Mouse (Mus musculus): ENCODE results near the gene Sestd1. TPM values are rescaled to one million over a fixed set of nuclear protein-coding genes. Genes with fewer than 3 reads are reported as not detected.

Sestd1 gene
- polyA plus RNA-seq, 1 experiment from 2014 or later = 11.6 TPM

- no peaks in the 10 kb centered on the region for H3K27me3 ChIP-seq (replicated peaks; ENCODE audit: control insufficient read depth, insufficient read depth, low read length)
- H3K4me3 ChIP-seq (ENCODE audit: low read length) = no peak overlapping the region
- no peak overlapping the region for H3K9ac ChIP-seq (ENCODE audit: low read depth, low read length)
- 86% methylated on average over 13 of the region's 13 CpGs for WGBS
- no peak overlapping the region for H3K27ac ChIP-seq (ENCODE audit: low read length)
- no peak for ATAC-seq
- no peaks in the 10 kb centered on the region for H3K9me3 ChIP-seq (ENCODE audit: control insufficient read depth, low read length)
- peaks cover 10% of the 10 kb centered on the region; the same call in 1 of the 2 replicates for H3K4me1 ChIP-seq (ENCODE audit: control insufficient read depth, insufficient read depth, low read length)
- no peak overlapping the region for H3K4me2 ChIP-seq (ENCODE audit: low read depth, low read length)
- no peaks in the 10 kb centered on the region for H3K36me3 ChIP-seq (ENCODE audit: control insufficient read depth, insufficient read depth, low read length)
These were observed 112.2 kb downstream of the Sestd1 start for GRCm38 (mm10) chr2:77168081-77168685.

DNA sequence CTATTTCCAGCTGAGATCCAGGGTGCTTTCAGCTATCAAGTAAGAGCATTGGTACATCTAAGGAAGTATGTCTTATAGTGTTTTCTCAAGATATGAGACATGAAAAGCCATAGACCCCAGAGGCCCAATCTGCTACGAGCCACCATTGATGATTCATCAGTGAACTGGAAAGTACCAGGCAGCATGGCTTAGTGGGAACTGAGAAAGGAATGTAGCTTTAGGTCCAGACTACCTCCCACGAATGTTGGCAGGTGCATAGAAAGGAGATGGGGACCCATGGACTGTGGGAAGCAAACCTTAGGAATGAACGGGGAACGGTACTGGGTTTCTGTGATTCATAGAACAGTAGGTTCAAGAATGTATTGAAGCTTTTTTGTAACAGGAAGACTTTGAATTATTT is 114.0 kb downstream of the Sestd1 start:
- Histone ChIP-seq H3K27me3 (replicated peaks; ENCODE audit: control insufficient read depth, insufficient read depth, low read length) (no peaks in the 10 kb centered on the region), H3K4me2 (ENCODE audit: low read depth, low read length) (no peak overlapping the region), H3K36me3 (ENCODE audit: control insufficient read depth, insufficient read depth, low read length) (no peaks in the 10 kb centered on the region), H3K27ac (ENCODE audit: low read length) (no peak overlapping the region), H3K4me1 (ENCODE audit: control insufficient read depth, insufficient read depth, low read length) (peaks cover 4% of the 10 kb centered on the region; the same call in 1 of the 2 replicates), H3K9ac (ENCODE audit: low read depth, low read length) (no peak overlapping the region), H3K4me3 (ENCODE audit: low read length) (no peak overlapping the region), H3K9me3 (ENCODE audit: control insufficient read depth, low read length) (no peaks in the 10 kb centered on the region)
- ATAC-seq = no peak
- WGBS = 83% methylated on average over 4 of the region's 4 CpGs

GRCm38 (mm10) chr2:77164662-77165061 is 115.7 kb downstream of the Sestd1 start:
- 90% methylated on average over 3 of the region's 3 CpGs for WGBS
- H3K36me3 ChIP-seq (ENCODE audit: control insufficient read depth, insufficient read depth, low read length) = no peaks in the 10 kb centered on the region
- H3K4me2 ChIP-seq (ENCODE audit: low read depth, low read length) = no peak overlapping the region
- H3K4me3 ChIP-seq (ENCODE audit: low read length) = no peak overlapping the region
- no peaks in the 10 kb centered on the region for H3K27me3 ChIP-seq (replicated peaks; ENCODE audit: control insufficient read depth, insufficient read depth, low read length)
- H3K27ac ChIP-seq (ENCODE audit: low read length) = no peak overlapping the region
- no peak for ATAC-seq
- no peaks in the 10 kb centered on the region for H3K9me3 ChIP-seq (ENCODE audit: control insufficient read depth, low read length)
- H3K4me1 ChIP-seq (ENCODE audit: control insufficient read depth, insufficient read depth, low read length) = no peaks in the 10 kb centered on the region
- no peak overlapping the region for H3K9ac ChIP-seq (ENCODE audit: low read depth, low read length)

- Histone ChIP-seq H3K4me2 (ENCODE audit: low read depth, low read length) (no peak overlapping the region), H3K9ac (ENCODE audit: low read depth, low read length) (no peak overlapping the region), H3K9me3 (ENCODE audit: control insufficient read depth, low read length) (no peaks in the 10 kb centered on the region), H3K27me3 (replicated peaks; ENCODE audit: control insufficient read depth, insufficient read depth, low read length) (no peaks in the 10 kb centered on the region), H3K36me3 (ENCODE audit: control insufficient read depth, insufficient read depth, low read length) (no peaks in the 10 kb centered on the region), H3K4me3 (ENCODE audit: low read length) (no peak overlapping the region), H3K27ac (ENCODE audit: low read length) (no peak overlapping the region), H3K4me1 (ENCODE audit: control insufficient read depth, insufficient read depth, low read length) (no peaks in the 10 kb centered on the region)
- WGBS = 73% methylated on average over 3 of the region's 3 CpGs
- no peak for ATAC-seq
These were observed 117.0 kb downstream of the Sestd1 start for GRCm38 (mm10) chr2:77163381-77163780.

DNA sequence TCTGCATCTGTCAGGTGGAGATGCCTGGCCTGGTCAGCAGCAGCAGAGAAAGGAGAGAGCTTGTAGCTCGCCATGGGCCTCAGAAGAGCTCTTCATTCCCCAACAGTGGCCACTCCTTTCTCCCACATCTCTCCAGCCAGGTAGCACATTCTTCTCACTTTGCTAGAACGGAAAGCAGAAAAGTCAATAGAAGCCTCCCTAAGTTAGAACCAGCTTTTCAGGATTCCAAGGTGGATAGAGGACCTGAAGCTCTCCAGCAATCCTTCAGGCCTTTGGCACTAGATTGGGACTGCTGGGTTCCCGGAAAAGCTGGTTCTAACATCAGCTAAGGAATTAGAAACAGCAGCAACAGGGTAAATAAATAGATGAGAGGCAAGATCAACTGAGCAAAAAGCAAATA is 118.3 kb downstream of the Sestd1 start:
- no peak overlapping the region for H3K9ac ChIP-seq (ENCODE audit: low read depth, low read length)
- H3K4me2 ChIP-seq (ENCODE audit: low read depth, low read length) = no peak overlapping the region
- H3K27ac ChIP-seq (ENCODE audit: low read length) = no peak overlapping the region
- H3K4me3 ChIP-seq (ENCODE audit: low read length) = no peak overlapping the region
- H3K36me3 ChIP-seq (ENCODE audit: control insufficient read depth, insufficient read depth, low read length) = no peaks in the 10 kb centered on the region
- WGBS = 58% methylated on average over 3 of the region's 3 CpGs
- H3K9me3 ChIP-seq (ENCODE audit: control insufficient read depth, low read length) = no peaks in the 10 kb centered on the region
- H3K27me3 ChIP-seq (replicated peaks; ENCODE audit: control insufficient read depth, insufficient read depth, low read length) = no peaks in the 10 kb centered on the region
- no peak for ATAC-seq
- H3K4me1 ChIP-seq (ENCODE audit: control insufficient read depth, insufficient read depth, low read length) = no peaks in the 10 kb centered on the region

GRCm38 (mm10) chr2:77157546-77157945 is 122.8 kb downstream of the Sestd1 start:
- no peak overlapping the region for H3K4me2 ChIP-seq (ENCODE audit: low read depth, low read length)
- 90% methylated on average over 4 of the region's 4 CpGs for WGBS
- no peak overlapping the region for H3K9ac ChIP-seq (ENCODE audit: low read depth, low read length)
- no peaks in the 10 kb centered on the region for H3K36me3 ChIP-seq (ENCODE audit: control insufficient read depth, insufficient read depth, low read length)
- H3K4me3 ChIP-seq (ENCODE audit: low read length) = no peak overlapping the region
- H3K27me3 ChIP-seq (replicated peaks; ENCODE audit: control insufficient read depth, insufficient read depth, low read length) = no peaks in the 10 kb centered on the region
- no peak overlapping the region for H3K27ac ChIP-seq (ENCODE audit: low read length)
- no peak for ATAC-seq
- H3K9me3 ChIP-seq (ENCODE audit: control insufficient read depth, low read length) = no peaks in the 10 kb centered on the region
- H3K4me1 ChIP-seq (ENCODE audit: control insufficient read depth, insufficient read depth, low read length) = no peaks in the 10 kb centered on the region

GRCm38 (mm10) chr2:77154080-77154479 is 126.3 kb downstream of the Sestd1 start:
- no peak for ATAC-seq
- no peak overlapping the region for H3K9ac ChIP-seq (ENCODE audit: low read depth, low read length)
- WGBS = 51% methylated on average over 4 of the region's 4 CpGs

DNA sequence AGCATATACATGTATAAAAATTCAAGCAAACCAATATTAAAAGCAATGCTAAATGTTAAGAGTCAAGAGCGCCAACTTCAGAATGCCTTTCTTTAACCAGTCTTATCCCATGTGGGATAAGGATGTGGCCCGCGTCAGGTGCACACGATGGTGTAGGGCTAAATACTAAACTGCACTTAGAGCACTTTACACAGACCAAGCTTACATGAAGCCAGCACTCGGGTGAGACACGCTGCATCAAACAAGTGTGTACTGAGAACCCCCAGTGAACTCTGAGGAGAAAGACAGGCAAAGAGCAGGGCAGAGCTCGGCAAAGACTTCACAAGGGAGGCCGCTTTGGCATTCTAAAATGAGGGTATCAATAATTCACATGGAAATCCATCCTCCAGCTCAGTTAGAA is 129.1 kb downstream of the Sestd1 start:
- WGBS = 96% methylated on average over 8 of the region's 8 CpGs
- H3K4me3 ChIP-seq (ENCODE audit: low read length) = no peak overlapping the region
- no peaks in the 10 kb centered on the region for H3K36me3 ChIP-seq (ENCODE audit: control insufficient read depth, insufficient read depth, low read length)

More at GRCm38 (mm10) chr2:77154080-77154479, 126.3 kb downstream of the Sestd1 start:
- no peaks in the 10 kb centered on the region for H3K4me1 ChIP-seq (ENCODE audit: control insufficient read depth, insufficient read depth, low read length)
- H3K9me3 ChIP-seq (ENCODE audit: control insufficient read depth, low read length) = no peaks in the 10 kb centered on the region
- H3K36me3 ChIP-seq (ENCODE audit: control insufficient read depth, insufficient read depth, low read length) = no peaks in the 10 kb centered on the region
- no peak overlapping the region for H3K4me2 ChIP-seq (ENCODE audit: low read depth, low read length)
- H3K27ac ChIP-seq (ENCODE audit: low read length) = no peak overlapping the region
- H3K4me3 ChIP-seq (ENCODE audit: low read length) = no peak overlapping the region
- no peaks in the 10 kb centered on the region for H3K27me3 ChIP-seq (replicated peaks; ENCODE audit: control insufficient read depth, insufficient read depth, low read length)

DNA sequence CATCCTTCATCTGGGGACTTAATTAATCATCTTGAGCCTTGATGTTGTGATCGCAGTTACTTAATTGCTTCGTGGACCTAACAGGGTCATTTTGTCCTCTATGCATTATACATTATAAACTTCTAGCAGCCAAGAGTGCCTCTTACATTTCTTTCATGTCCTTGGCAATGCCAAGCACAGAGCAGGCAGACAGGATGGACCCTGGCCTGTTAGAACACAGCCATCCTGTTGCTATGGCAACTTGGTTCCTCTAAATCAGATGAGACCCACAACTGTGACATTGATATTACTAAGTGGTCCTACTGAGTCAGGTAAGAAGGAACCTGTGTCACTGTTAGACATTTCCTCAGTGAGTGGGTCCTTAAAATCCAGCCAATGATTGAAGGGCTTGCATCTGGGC is 130.8 kb downstream of the Sestd1 start:
- Histone ChIP-seq H3K27me3 (replicated peaks; ENCODE audit: control insufficient read depth, insufficient read depth, low read length) (no peaks in the 10 kb centered on the region), H3K4me3 (ENCODE audit: low read length) (no peak overlapping the region), H3K4me2 (ENCODE audit: low read depth, low read length) (no peak overlapping the region), H3K36me3 (ENCODE audit: control insufficient read depth, insufficient read depth, low read length) (no peaks in the 10 kb centered on the region), H3K27ac (ENCODE audit: low read length) (no peak overlapping the region), H3K4me1 (ENCODE audit: control insufficient read depth, insufficient read depth, low read length) (no peaks in the 10 kb centered on the region), H3K9ac (ENCODE audit: low read depth, low read length) (no peak overlapping the region), H3K9me3 (ENCODE audit: control insufficient read depth, low read length) (no peaks in the 10 kb centered on the region)
- WGBS = 54% methylated on average over 2 of the region's 2 CpGs
- no peak for ATAC-seq

More for the DNA sequence above, 129.1 kb downstream of the Sestd1 start:
- no peak for ATAC-seq
- H3K4me2 ChIP-seq (ENCODE audit: low read depth, low read length) = no peak overlapping the region
- no peak overlapping the region for H3K9ac ChIP-seq (ENCODE audit: low read depth, low read length)
- H3K9me3 ChIP-seq (ENCODE audit: control insufficient read depth, low read length) = no peaks in the 10 kb centered on the region
- H3K4me1 ChIP-seq (ENCODE audit: control insufficient read depth, insufficient read depth, low read length) = no peaks in the 10 kb centered on the region
- H3K27me3 ChIP-seq (replicated peaks; ENCODE audit: control insufficient read depth, insufficient read depth, low read length) = no peaks in the 10 kb centered on the region
- H3K27ac ChIP-seq (ENCODE audit: low read length) = no peak overlapping the region

- no peak overlapping the region for H3K9ac ChIP-seq (ENCODE audit: low read depth, low read length)
- no peaks in the 10 kb centered on the region for H3K4me1 ChIP-seq (ENCODE audit: control insufficient read depth, insufficient read depth, low read length)
- no peak overlapping the region for H3K4me2 ChIP-seq (ENCODE audit: low read depth, low read length)
- H3K27ac ChIP-seq (ENCODE audit: low read length) = no peak overlapping the region
- ATAC-seq = no peak
- no peaks in the 10 kb centered on the region for H3K27me3 ChIP-seq (replicated peaks; ENCODE audit: control insufficient read depth, insufficient read depth, low read length)
- no peak overlapping the region for H3K4me3 ChIP-seq (ENCODE audit: low read length)
- WGBS = 73% methylated on average over 4 of the region's 4 CpGs
- no peaks in the 10 kb centered on the region for H3K36me3 ChIP-seq (ENCODE audit: control insufficient read depth, insufficient read depth, low read length)
- no peaks in the 10 kb centered on the region for H3K9me3 ChIP-seq (ENCODE audit: control insufficient read depth, low read length)
These were observed 132.2 kb downstream of the Sestd1 start for GRCm38 (mm10) chr2:77148215-77148614.

All from intestine, embryonic 16.5 days (tissue).